ENCODE assay signal across 25 mouse cellular contexts in genomic region chr17:78145335-78145734, GRCm38 (mm10). TPM values are rescaled to one million over a fixed set of nuclear protein-coding genes. Genes with fewer than 3 reads are reported as not detected.
A peak's percentile ranks its signal among the peaks of the same experiment; 100 is the strongest.
DNase-seq lines count a peak whose midpoint lies in the region; ATAC-seq lines count a peak whose summit lies in the region.
"Had no signal": no experiment of that assay in that cellular context is flagged by ENCODE, and none has a peak within 500 bp of the region (broad histone marks: within the 10 kb centered on the region; RNA-seq: fewer than 3 reads in every experiment).

No protein-coding gene starts in this region.

- no peaks in the 10 kb centered on the region for H3K27me3 ChIP-seq in hindbrain, embryonic 16.5 days (replicated peaks; ENCODE audit: control insufficient read depth, insufficient read depth, low read length)
- no peaks in the 10 kb centered on the region for H3K27me3 ChIP-seq in hindbrain, embryonic 11.5 days (ENCODE audit: control insufficient read depth, insufficient read depth, low read length)
- H3K27me3 ChIP-seq: CH12.LX; embryonic facial prominence, embryonic 15.5 days; forebrain, embryonic 15.5 days; liver, embryonic 13.5 days; midbrain, embryonic 13.5 days; Patski had no signal

- no peaks in the 10 kb centered on the region; the same call in 1 of the 2 replicates for H3K9me3 ChIP-seq in hindbrain, embryonic 16.5 days (ENCODE audit: control insufficient read depth, low read length)
- H3K9me3 ChIP-seq in hindbrain, embryonic 11.5 days (ENCODE audit: control insufficient read depth, low read length): no peaks in the 10 kb centered on the region
- H3K9me3 ChIP-seq: embryonic facial prominence, embryonic 15.5 days; forebrain, embryonic 15.5 days; G1E; heart, embryonic 10.5 days; liver, embryonic 13.5 days; midbrain, embryonic 13.5 days had no signal

- no peaks in the 10 kb centered on the region for H3K36me3 ChIP-seq in hindbrain, embryonic 16.5 days (ENCODE audit: control insufficient read depth, insufficient read depth, low read length)
- H3K36me3 ChIP-seq in hindbrain, embryonic 11.5 days (ENCODE audit: control insufficient read depth, insufficient read depth, low read length): no peaks in the 10 kb centered on the region
- H3K36me3 ChIP-seq: embryonic facial prominence, embryonic 15.5 days; forebrain, embryonic 15.5 days; G1E; heart, embryonic 10.5 days; liver, embryonic 13.5 days; midbrain, embryonic 13.5 days had no signal

- H3K4me3 ChIP-seq in hindbrain, embryonic 16.5 days (ENCODE audit: low read length): no peak overlapping the region
- H3K4me3 ChIP-seq in hindbrain, embryonic 11.5 days (ENCODE audit: low read depth, low read length): no peak overlapping the region
- H3K4me3 ChIP-seq: embryonic facial prominence, embryonic 15.5 days; forebrain, embryonic 15.5 days; heart, embryonic 10.5 days; liver, embryonic 13.5 days; midbrain, embryonic 13.5 days; myocyte had no signal

- no peak for DNase-seq in hindbrain, embryonic 11.5 days (ENCODE audit: low spot score)
- DNase-seq in brain, adult 2 months (ENCODE audit: low read depth, low spot score): peak; percentile 12
- DNase-seq in cerebellum, adult 11-12 months: peak; percentile 52
- peak; percentile 26 to 51 for DNase-seq in cerebellum, postnatal 10 days
- no peak for DNase-seq in ovary, postnatal 10 days (ENCODE audit: low spot score)
- no peak for DNase-seq in embryo, embryonic 11 days
- DNase-seq in layer of hippocampus, adult 9-10 months (ENCODE audit: low spot score): no peak
- DNase-seq: adrenal gland, postnatal 36 days; gastrocnemius, postnatal 10 days; kidney, adult 9 months; kidney, postnatal 25 days; liver, embryonic 13.5 days; lung, adult 2 months; lung, postnatal 14 days; thymus, adult 2 months; thymus, postnatal 4 days had no signal

- 58% methylated on average over 4 of the region's 4 CpGs for WGBS in hindbrain, embryonic 16.5 days
- WGBS in hindbrain, embryonic 11.5 days: 67% methylated on average over 4 of the region's 4 CpGs

- ATAC-seq in hindbrain, embryonic 16.5 days: peak; percentile 71
- ATAC-seq in hindbrain, embryonic 11.5 days (ENCODE audit: low FRiP score): no peak
- ATAC-seq: forebrain, embryonic 15.5 days; midbrain, embryonic 13.5 days; Patski had no signal

- no peaks in the 10 kb centered on the region for H3K4me1 ChIP-seq in hindbrain, embryonic 16.5 days (ENCODE audit: control insufficient read depth, insufficient read depth, low read depth, low read length)
- no peaks in the 10 kb centered on the region for H3K4me1 ChIP-seq in hindbrain, embryonic 11.5 days (replicated peaks; ENCODE audit: control insufficient read depth, insufficient read depth, low read length)
- H3K4me1 ChIP-seq: embryonic facial prominence, embryonic 15.5 days; forebrain, embryonic 15.5 days; liver, embryonic 13.5 days; midbrain, embryonic 13.5 days had no signal

- no peak overlapping the region for H3K9ac ChIP-seq in hindbrain, embryonic 16.5 days (ENCODE audit: low read depth, low read length)
- no peak overlapping the region for H3K9ac ChIP-seq in hindbrain, embryonic 11.5 days (ENCODE audit: low read depth, low read length)
- H3K9ac ChIP-seq: embryonic facial prominence, embryonic 15.5 days; forebrain, embryonic 15.5 days; liver, embryonic 13.5 days; midbrain, embryonic 13.5 days had no signal

- H3K27ac ChIP-seq in hindbrain, embryonic 16.5 days (ENCODE audit: low read depth, low read length): no peak overlapping the region
- no peak overlapping the region for H3K27ac ChIP-seq in hindbrain, embryonic 11.5 days (ENCODE audit: low read depth, low read length)
- H3K27ac ChIP-seq: embryonic facial prominence, embryonic 15.5 days; forebrain, embryonic 15.5 days; heart, embryonic 10.5 days; liver, embryonic 13.5 days; midbrain, embryonic 13.5 days had no signal

- H3K4me2 ChIP-seq in hindbrain, embryonic 16.5 days (ENCODE audit: low read length): no peak overlapping the region
- H3K4me2 ChIP-seq in hindbrain, embryonic 11.5 days (replicated peaks; ENCODE audit: low read depth, low read length): no peak overlapping the region
- H3K4me2 ChIP-seq: embryonic facial prominence, embryonic 15.5 days; forebrain, embryonic 15.5 days; liver, embryonic 13.5 days; midbrain, embryonic 13.5 days had no signal

RNA-seq across cellular contexts. Expression of gene Crim1, which starts 54.7 kb away (rescaled TPM):
- 12.6 and 13.4 TPM in 2 replicates for polyA plus RNA-seq in hindbrain, embryonic 16.5 days (2015; fragmentation: Nextera tagmentation; extraction: Ambion mirVana)
- polyA plus RNA-seq in hindbrain, embryonic 11.5 days (2014; fragmentation: Nextera tagmentation; extraction: Ambion mirVana): 5.8 TPM in 2 replicates

Comparison
In these comparisons a context has a peak if more than half of its experiments do, and no peak if none do; other contexts are left out.
1. DNase-seq: peak in brain, adult 2 months (single experiment), cerebellum, adult 11-12 months (single experiment) and cerebellum, postnatal 10 days (2 of 2); none in hindbrain, embryonic 11.5 days (single experiment), ovary, postnatal 10 days (single experiment), embryo, embryonic 11 days (single experiment) and layer of hippocampus, adult 9-10 months (single experiment).